Comparison of ENCODE assay signal across 12 mouse cellular contexts in the genomic region with DNA sequence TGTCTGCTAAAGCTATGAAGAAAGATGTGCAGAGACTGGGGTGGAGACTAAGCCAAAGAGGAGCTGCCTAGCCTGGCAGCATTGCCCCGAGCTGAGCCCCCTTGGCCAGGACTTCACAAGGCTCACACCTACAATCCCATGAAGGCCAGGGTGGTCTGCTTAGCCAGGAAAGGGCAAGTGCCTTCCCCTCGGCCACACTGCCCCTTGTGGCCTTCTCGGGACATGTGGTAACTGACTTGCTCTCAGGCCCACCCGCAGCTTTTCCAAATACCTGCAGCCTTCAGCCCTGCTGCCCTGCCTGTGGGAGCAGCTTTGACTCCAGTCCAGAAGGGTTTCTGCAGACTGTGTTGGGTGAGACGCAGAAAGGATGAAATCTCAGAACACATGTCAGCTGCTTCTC. TPM values are rescaled to one million over a fixed set of nuclear protein-coding genes. Genes with fewer than 3 reads are reported as not detected.
DNase-seq lines count a peak whose midpoint lies in the region; ATAC-seq and TF ChIP-seq lines count a peak whose summit lies in the region.
"Had no signal": no experiment of that assay in that cellular context is flagged by ENCODE, and none has a peak within 500 bp of the region (broad histone marks: within the 10 kb centered on the region; RNA-seq: fewer than 3 reads in every experiment).

No protein-coding gene starts in this region.

- peak; percentile 43 for DNase-seq in midbrain, embryonic 14.5 days
- DNase-seq in embryonic facial prominence, embryonic 10.5 days (ENCODE audit: low spot score), result peak; percentile 59
- DNase-seq in stomach, postnatal 0 days (ENCODE audit: low spot score), result peak; percentile 18
- DNase-seq in adrenal gland, postnatal 14 days, result no peak
- DNase-seq: gastrocnemius, postnatal 14 days; kidney, postnatal 36 days; spleen, adult 18-20 months had no signal

- H3K4me2 ChIP-seq in intestine, postnatal 0 days (replicated peaks; ENCODE audit: low read depth), result no peak overlapping the region
- H3K4me2 ChIP-seq in intestine, embryonic 16.5 days (ENCODE audit: low read depth, low read length), result no peak overlapping the region
- H3K4me2 ChIP-seq in midbrain, embryonic 14.5 days (ENCODE audit: low read length), result no peak overlapping the region
- H3K4me2 ChIP-seq in midbrain, embryonic 15.5 days, result no peak overlapping the region
- no peak overlapping the region for H3K4me2 ChIP-seq in stomach, postnatal 0 days (replicated peaks; ENCODE audit: low read depth)
- H3K4me2 ChIP-seq: limb, embryonic 13.5 days had no signal

- TF ChIP-seq CTCF in intestine, postnatal 0 days (IDR thresholded peaks at IDR 0.05; ENCODE audit: low read depth), result peak; percentile 60
- peak; percentile 57 for TF ChIP-seq CTCF in stomach, postnatal 0 days (IDR thresholded peaks at IDR 0.05; ENCODE audit: low read depth)

- no peaks in the 10 kb centered on the region for H3K9me3 ChIP-seq in intestine, postnatal 0 days (ENCODE audit: control insufficient read depth)
- no peaks in the 10 kb centered on the region for H3K9me3 ChIP-seq in intestine, embryonic 16.5 days (ENCODE audit: control insufficient read depth, low read length)
- H3K9me3 ChIP-seq in midbrain, embryonic 14.5 days (ENCODE audit: control insufficient read depth, low read length), result no peaks in the 10 kb centered on the region
- no peaks in the 10 kb centered on the region for H3K9me3 ChIP-seq in midbrain, embryonic 15.5 days
- H3K9me3 ChIP-seq in embryonic facial prominence, embryonic 10.5 days, result no peaks in the 10 kb centered on the region
- no peaks in the 10 kb centered on the region for H3K9me3 ChIP-seq in stomach, postnatal 0 days (ENCODE audit: control insufficient read depth, low read length)
- H3K9me3 ChIP-seq: limb, embryonic 13.5 days; megakaryocyte, embryonic 14.5 days had no signal

- H3K36me3 ChIP-seq in intestine, postnatal 0 days (ENCODE audit: control insufficient read depth, insufficient read depth), result 0 out of 2 replicates have a peak, but pooled peaks cover 5% of the 10 kb centered on the region
- no peaks in the 10 kb centered on the region; the same call in 1 of the 2 replicates for H3K36me3 ChIP-seq in intestine, embryonic 16.5 days (ENCODE audit: control insufficient read depth, insufficient read depth, low read length)
- H3K36me3 ChIP-seq in midbrain, embryonic 14.5 days (ENCODE audit: control insufficient read depth, insufficient read depth, low read length), result no peaks in the 10 kb centered on the region
- no peaks in the 10 kb centered on the region for H3K36me3 ChIP-seq in midbrain, embryonic 15.5 days (replicated peaks)
- peaks cover 83% of the 10 kb centered on the region for H3K36me3 ChIP-seq in embryonic facial prominence, embryonic 10.5 days (replicated peaks)
- no peaks in the 10 kb centered on the region for H3K36me3 ChIP-seq in stomach, postnatal 0 days (ENCODE audit: control insufficient read depth, insufficient read depth, low read length)

- 0 out of 2 replicates have a peak, but pooled peaks cover 6% of the 10 kb centered on the region for H3K27me3 ChIP-seq in intestine, postnatal 0 days (replicated peaks; ENCODE audit: control insufficient read depth, insufficient read depth, low read length)
- peaks cover 6% of the 10 kb centered on the region; the same call in 1 of the 2 replicates for H3K27me3 ChIP-seq in intestine, embryonic 16.5 days (replicated peaks; ENCODE audit: control insufficient read depth, insufficient read depth, low read length)
- peaks cover 20% of the 10 kb centered on the region; the same call in 1 of the 2 replicates for H3K27me3 ChIP-seq in midbrain, embryonic 14.5 days (ENCODE audit: control insufficient read depth, insufficient read depth, low read length)
- H3K27me3 ChIP-seq in midbrain, embryonic 15.5 days (replicated peaks), result peaks cover 17% of the 10 kb centered on the region
- H3K27me3 ChIP-seq in embryonic facial prominence, embryonic 10.5 days (replicated peaks; ENCODE audit: low read depth, poor library complexity, severe bottlenecking), result peaks cover 48% of the 10 kb centered on the region
- H3K27me3 ChIP-seq in stomach, postnatal 0 days (ENCODE audit: control insufficient read depth, insufficient read depth, low read length), result no peaks in the 10 kb centered on the region; the same call in 1 of the 2 replicates

- ATAC-seq in intestine, postnatal 0 days, result no peak
- ATAC-seq in intestine, embryonic 16.5 days, result no peak
- no peak for ATAC-seq in midbrain, embryonic 14.5 days (ENCODE audit: low FRiP score, low TSS enrichment)
- ATAC-seq in midbrain, embryonic 15.5 days (replicated peaks), result no peak
- no peak for ATAC-seq in stomach, postnatal 0 days (ENCODE audit: low FRiP score, low TSS enrichment)

- no peaks in the 10 kb centered on the region for H3K4me1 ChIP-seq in intestine, postnatal 0 days (replicated peaks; ENCODE audit: control insufficient read depth, insufficient read depth, low read length)
- no peaks in the 10 kb centered on the region; the same call in 1 of the 2 replicates for H3K4me1 ChIP-seq in intestine, embryonic 16.5 days (ENCODE audit: control insufficient read depth, insufficient read depth, low read length)
- 0 out of 2 replicates have a peak, but pooled peaks cover 3% of the 10 kb centered on the region for H3K4me1 ChIP-seq in midbrain, embryonic 14.5 days (ENCODE audit: control insufficient read depth, insufficient read depth, low read length)
- no peaks in the 10 kb centered on the region; the same call in 1 of the 2 replicates for H3K4me1 ChIP-seq in midbrain, embryonic 15.5 days
- H3K4me1 ChIP-seq in embryonic facial prominence, embryonic 10.5 days, result peaks cover 43% of the 10 kb centered on the region
- H3K4me1 ChIP-seq in stomach, postnatal 0 days (replicated peaks; ENCODE audit: control insufficient read depth, insufficient read depth), result no peaks in the 10 kb centered on the region
- H3K4me1 ChIP-seq: megakaryocyte, embryonic 14.5 days had no signal

- WGBS in intestine, postnatal 0 days, result 49% methylated on average over 5 of the region's 5 CpGs
- 39% methylated on average over 5 of the region's 5 CpGs for WGBS in intestine, embryonic 16.5 days
- WGBS in midbrain, embryonic 14.5 days, result 32% methylated on average over 5 of the region's 5 CpGs
- WGBS in midbrain, embryonic 15.5 days, result 24% methylated on average over 5 of the region's 5 CpGs
- 29% methylated on average over 5 of the region's 5 CpGs for WGBS in embryonic facial prominence, embryonic 10.5 days
- WGBS in stomach, postnatal 0 days, result 42% methylated on average over 5 of the region's 5 CpGs

- H3K27ac ChIP-seq in intestine, postnatal 0 days (ENCODE audit: low read depth, low read length), result no peak overlapping the region
- no peak overlapping the region for H3K27ac ChIP-seq in intestine, embryonic 16.5 days (ENCODE audit: low read length)
- no peak overlapping the region for H3K27ac ChIP-seq in midbrain, embryonic 14.5 days (replicated peaks; ENCODE audit: low read depth, low read length)
- H3K27ac ChIP-seq in midbrain, embryonic 15.5 days, result no peak overlapping the region
- no peak overlapping the region for H3K27ac ChIP-seq in embryonic facial prominence, embryonic 10.5 days (replicated peaks)
- no peak overlapping the region for H3K27ac ChIP-seq in stomach, postnatal 0 days (replicated peaks)
- H3K27ac ChIP-seq: limb, embryonic 13.5 days had no signal

- H3K4me3 ChIP-seq in intestine, postnatal 0 days (ENCODE audit: low read depth, low read length), result no peak overlapping the region
- no peak overlapping the region for H3K4me3 ChIP-seq in intestine, embryonic 16.5 days (ENCODE audit: low read length)
- H3K4me3 ChIP-seq in midbrain, embryonic 14.5 days (replicated peaks; ENCODE audit: low read depth, low read length), result no peak overlapping the region
- no peak overlapping the region for H3K4me3 ChIP-seq in midbrain, embryonic 15.5 days
- H3K4me3 ChIP-seq in embryonic facial prominence, embryonic 10.5 days, result no peak overlapping the region
- H3K4me3 ChIP-seq in stomach, postnatal 0 days (ENCODE audit: low read depth, low read length), result no peak overlapping the region
- H3K4me3 ChIP-seq: limb, embryonic 13.5 days; megakaryocyte, embryonic 14.5 days had no signal

- no peak for TF ChIP-seq EP300 in stomach, postnatal 0 days (optimal IDR thresholded peaks at IDR 0.05)

- H3K9ac ChIP-seq in intestine, postnatal 0 days (ENCODE audit: low read depth, low read length), result no peak overlapping the region
- no peak overlapping the region for H3K9ac ChIP-seq in intestine, embryonic 16.5 days (ENCODE audit: low read depth, low read length)
- H3K9ac ChIP-seq in midbrain, embryonic 14.5 days (replicated peaks; ENCODE audit: low read length), result no peak overlapping the region
- no peak overlapping the region for H3K9ac ChIP-seq in midbrain, embryonic 15.5 days
- no peak overlapping the region for H3K9ac ChIP-seq in stomach, postnatal 0 days (ENCODE audit: low read length)
- H3K9ac ChIP-seq: limb, embryonic 13.5 days had no signal

RNA-seq across cellular contexts. Expression of gene Cxcl12, which starts 8.1 kb away (rescaled TPM):
- polyA plus RNA-seq in intestine, postnatal 0 days (2015; fragmentation: Nextera tagmentation; extraction: Ambion mirVana), result 57.5 and 58.0 TPM in 2 replicates
- 116 and 120 TPM in 2 replicates for polyA plus RNA-seq in intestine, embryonic 16.5 days (2015; fragmentation: Nextera tagmentation; extraction: Ambion mirVana)
- 6.4 and 80.3 TPM in 2 replicates for polyA plus RNA-seq in midbrain, embryonic 14.5 days (2014; fragmentation: Nextera tagmentation; extraction: Ambion mirVana)
- polyA plus RNA-seq in midbrain, embryonic 15.5 days (2015; fragmentation: Nextera tagmentation; extraction: Ambion mirVana), result 63.8 and 78.5 TPM in 2 replicates
- polyA plus RNA-seq in embryonic facial prominence, embryonic 10.5 days (2016; fragmentation: Nextera tagmentation; extraction: Ambion mirVana), result 101 and 126 TPM in 2 replicates
- 58.0 and 61.1 TPM in 2 replicates for polyA plus RNA-seq in stomach, postnatal 0 days (2015; fragmentation: Nextera tagmentation; extraction: Ambion mirVana)
- 97.5 and 98.9 TPM in 2 replicates for total RNA-seq in adrenal gland, postnatal 14 days (2021)
